Mouse (Mus musculus) stomach, postnatal 0 days (tissue): ENCODE measurements around the gene Podn. TPM values are rescaled to one million over a fixed set of nuclear protein-coding genes. Genes with fewer than 3 reads are reported as not detected.

Source experiments
- ATAC-seq: fragments of 200-750 bp; cut with Nextera tagmentation; 2 replicates; pipeline ENCODE4 v1.8.0; 2017; ENCODE audit not compliant: low FRiP score, low TSS enrichment
- DNase-seq: peaks from one replicate; pipeline ENCODE4 v3.0.0-alpha.2; 2016; ENCODE audit warnings: low spot score
- H3K27ac ChIP-seq: fragments of 300-500 bp; sonication (generic); replicated peaks from 2 replicates; pipeline ENCODE4 v1.5.1; 2014; ENCODE audit warnings: mild to moderate bottlenecking, control low read depth
- H3K27me3 ChIP-seq: fragments of 300-500 bp; sonication (generic); 2 replicates; pipeline ENCODE4 v1.6.1; 2014; ENCODE audit warnings: low read length; ENCODE audit not compliant: control insufficient read depth, insufficient read depth
- H3K36me3 ChIP-seq: fragments of 300-500 bp; sonication (generic); 2 replicates; pipeline ENCODE4 v1.6.1; 2014; ENCODE audit warnings: low read length, mixed read lengths; ENCODE audit not compliant: control insufficient read depth, insufficient read depth
- H3K4me1 ChIP-seq: fragments of 300-500 bp; sonication (generic); replicated peaks from 2 replicates; pipeline ENCODE4 v1.6.1; 2014; ENCODE audit warnings: antibody characterized with exemption; ENCODE audit not compliant: control insufficient read depth, insufficient read depth
- H3K4me2 ChIP-seq: fragments of 300-500 bp; sonication (generic); replicated peaks from 2 replicates; pipeline ENCODE4 v1.6.1; 2014; ENCODE audit warnings: low read depth, mild to moderate bottlenecking, control low read depth, moderate library complexity
- H3K4me3 ChIP-seq: fragments of 300-500 bp; sonication (generic); 2 replicates; pipeline ENCODE4 v1.5.1; 2014; ENCODE audit warnings: low read depth, low read length, control low read depth
- H3K9ac ChIP-seq: fragments of 300-500 bp; sonication (generic); 2 replicates; pipeline ENCODE4 v1.6.1; 2014; ENCODE audit warnings: mild to moderate bottlenecking, low read length, control low read depth, mixed read lengths
- H3K9me3 ChIP-seq: fragments of 300-500 bp; sonication (generic); 2 replicates; pipeline ENCODE4 v1.6.1; 2016; ENCODE audit warnings: low read length; ENCODE audit not compliant: control insufficient read depth
- CTCF ChIP-seq: IDR thresholded peaks from 2 replicates; pipeline ENCODE4 v1.5.1; 2016; ENCODE audit warnings: antibody characterized with exemption, low read depth, mild to moderate bottlenecking, moderate library complexity
- EP300 ChIP-seq: optimal IDR thresholded peaks from 2 replicates; pipeline ENCODE3; 2016; ENCODE audit warnings: antibody characterized with exemption
- WGBS: fragments of 180-500 bp; shearing (Covaris S2); extraction: QIAGEN DNeasy Blood & Tissue Kit; methylation state at CpG from one replicate; pipeline ENCODE4 v1.1.7; 2014; 5-methylcytosine and 5-hydroxymethylcytosine counted together
- polyA plus RNA-seq: library from polyadenylated mRNA; unstranded; fragments of >200 nt; fragmentation: Nextera tagmentation; extraction: Ambion mirVana; gene quantifications from 2 replicates; pipeline ENCODE4 v1.2.1, GENCODE M21; 2015

Podn gene
- polyA plus RNA-seq, 1 experiment from 2014 or later, result 2.0 TPM

DNA sequence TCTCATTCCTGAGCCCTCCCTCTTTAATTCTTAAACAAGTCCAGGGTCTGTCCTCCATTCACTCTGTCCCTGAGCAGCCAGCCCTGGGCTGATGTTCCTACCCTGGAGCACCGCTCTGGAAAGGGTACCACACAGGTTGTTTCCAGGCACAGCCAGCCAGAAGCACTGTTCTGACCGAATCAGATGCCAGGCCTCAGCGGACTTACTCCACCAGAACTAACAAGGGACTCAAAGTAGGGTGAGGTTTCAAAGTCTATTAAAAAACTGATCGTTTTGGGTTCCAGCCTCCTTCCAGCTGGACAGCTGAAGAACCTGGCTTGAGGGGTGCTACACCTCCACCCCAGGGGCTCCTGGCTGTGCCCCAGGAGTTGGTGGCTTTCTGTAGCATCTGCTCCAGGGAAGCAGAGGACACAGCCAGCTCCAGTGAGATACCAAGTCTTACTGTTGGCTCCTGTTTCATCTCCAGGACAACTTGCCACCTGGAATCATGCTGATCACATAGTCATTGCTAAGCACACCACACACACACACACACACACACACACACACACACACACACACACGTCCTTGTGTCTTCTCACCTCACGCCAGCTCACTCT lies 116.1 kb downstream of the Podn start:
- ATAC-seq (no peak), DNase-seq (no peak)
- Histone ChIP-seq H3K9me3 (no peaks in the 10 kb centered on the region), H3K27ac (no peak overlapping the region), H3K4me3 (no peak overlapping the region), H3K4me1 (no peaks in the 10 kb centered on the region; the same call in 1 of the 2 replicates), H3K27me3 (no peaks in the 10 kb centered on the region), H3K36me3 (no peaks in the 10 kb centered on the region), H3K9ac (no peak overlapping the region), H3K4me2 (no peak overlapping the region)
- no peak for TF ChIP-seq EP300
- no peak for TF ChIP-seq CTCF
- WGBS, result 80% methylated on average over 6 of the region's 6 CpGs

DNA sequence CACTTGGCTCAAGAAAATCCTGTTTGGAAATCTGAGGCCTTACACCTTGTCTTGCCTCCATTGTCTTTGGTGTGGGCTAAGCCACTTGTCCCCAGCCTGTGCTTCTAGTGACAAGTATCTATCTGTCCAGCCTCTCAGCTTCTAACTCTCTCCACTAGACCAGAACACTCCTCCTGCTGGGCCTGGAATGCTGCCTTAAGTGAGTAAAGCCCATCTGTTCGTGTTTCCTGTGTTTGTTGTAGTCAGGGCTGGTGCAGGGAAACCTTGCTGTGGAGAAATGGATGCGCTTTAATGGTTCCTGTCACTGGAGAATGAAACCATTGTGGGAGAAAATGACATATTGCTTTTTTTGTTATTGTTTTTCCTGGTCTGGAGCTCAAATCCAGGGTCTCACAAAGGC lies 116.7 kb downstream of the Podn start:
- 36% methylated on average over 2 of the region's 2 CpGs for WGBS
- Histone ChIP-seq H3K4me3 (no peak overlapping the region), H3K27me3 (no peaks in the 10 kb centered on the region), H3K4me2 (no peak overlapping the region), H3K9ac (no peak overlapping the region), H3K4me1 (no peaks in the 10 kb centered on the region), H3K27ac (no peak overlapping the region), H3K36me3 (no peaks in the 10 kb centered on the region), H3K9me3 (no peaks in the 10 kb centered on the region)
- no peak for TF ChIP-seq EP300
- no peak for TF ChIP-seq CTCF
- ATAC-seq (no peak), DNase-seq (no peak)

DNA sequence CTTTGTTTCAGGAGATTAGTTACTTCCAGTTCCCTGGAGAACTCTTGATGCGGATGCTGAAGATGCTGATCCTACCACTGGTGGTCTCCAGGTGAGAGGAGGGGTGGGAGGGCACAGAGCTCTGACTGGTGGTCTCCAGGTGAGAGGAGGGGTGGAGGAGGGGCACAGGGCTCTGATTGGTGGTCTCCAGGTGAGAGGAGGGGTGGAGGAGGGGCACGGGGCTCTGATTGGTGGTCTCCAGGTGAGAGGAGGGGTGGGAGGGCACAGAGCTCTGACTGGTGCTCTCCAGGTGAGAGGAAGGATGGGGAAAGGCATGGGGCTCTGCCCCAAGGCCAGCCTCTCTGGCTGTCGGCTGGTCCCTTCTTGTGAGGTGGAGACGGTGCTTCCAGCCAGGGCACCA lies 118.7 kb downstream of the Podn start:
- no peak overlapping the region for H3K4me3 ChIP-seq
- H3K9ac ChIP-seq, result no peak overlapping the region
- H3K4me2 ChIP-seq, result no peak overlapping the region
- WGBS, result 59% methylated on average over 4 of the region's 4 CpGs
- no peaks in the 10 kb centered on the region for H3K4me1 ChIP-seq
- TF ChIP-seq EP300 (no peak), CTCF (no peak)
- no peak overlapping the region for H3K27ac ChIP-seq
- DNase-seq (no peak), ATAC-seq (no peak)
- no peaks in the 10 kb centered on the region for H3K27me3 ChIP-seq
- H3K9me3 ChIP-seq, result no peaks in the 10 kb centered on the region
- no peaks in the 10 kb centered on the region for H3K36me3 ChIP-seq

DNA sequence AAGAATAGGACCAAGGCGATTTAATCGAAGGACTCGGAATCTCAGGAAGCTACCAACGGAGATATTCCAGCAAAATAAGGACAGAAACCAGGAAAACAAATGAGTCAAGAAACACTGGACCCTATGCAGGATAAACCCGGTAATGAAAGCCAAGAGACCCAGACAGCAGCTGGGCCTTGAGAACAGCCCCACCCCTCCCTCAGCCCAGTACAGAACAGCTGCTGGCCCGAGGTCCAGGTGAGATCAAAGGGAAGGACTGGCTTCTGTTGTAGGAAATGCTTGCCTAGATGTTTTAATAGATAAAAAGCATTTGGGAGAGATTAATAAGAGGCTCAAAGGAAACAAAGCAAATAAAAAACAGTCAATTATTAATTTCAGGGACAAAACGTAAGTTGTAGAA lies 121.2 kb downstream of the Podn start:
- H3K4me1 ChIP-seq, result no peaks in the 10 kb centered on the region
- no peak overlapping the region for H3K4me2 ChIP-seq
- H3K36me3 ChIP-seq, result no peaks in the 10 kb centered on the region
- no peaks in the 10 kb centered on the region for H3K9me3 ChIP-seq
- no peak overlapping the region for H3K27ac ChIP-seq
- no peak overlapping the region for H3K4me3 ChIP-seq
- TF ChIP-seq CTCF, result no peak
- TF ChIP-seq EP300, result no peak
- H3K27me3 ChIP-seq, result no peaks in the 10 kb centered on the region
- H3K9ac ChIP-seq, result no peak overlapping the region
- 56% methylated on average over 7 of the region's 7 CpGs for WGBS
- DNase-seq (no peak), ATAC-seq (no peak)

DNA sequence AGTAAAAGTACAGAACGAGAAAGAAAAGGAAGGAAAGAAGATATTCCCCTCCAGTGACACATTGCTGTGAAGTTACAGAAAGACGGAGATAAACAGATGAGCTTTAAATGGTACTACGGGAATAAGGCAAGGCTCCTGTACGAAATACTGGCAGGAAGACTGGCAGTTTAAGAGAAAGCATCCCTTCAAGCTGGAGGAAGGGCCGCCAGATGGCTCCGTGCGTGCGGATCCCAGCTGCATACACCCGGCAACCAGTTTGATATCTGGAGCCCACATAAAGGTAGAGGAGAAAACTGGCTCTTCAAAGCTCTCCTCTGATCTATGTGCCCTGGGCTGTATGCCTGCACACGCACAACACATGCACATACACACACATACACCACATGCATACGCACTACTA lies 121.7 kb downstream of the Podn start:
- Histone ChIP-seq H3K4me2 (no peak overlapping the region), H3K27me3 (no peaks in the 10 kb centered on the region), H3K27ac (no peak overlapping the region), H3K36me3 (no peaks in the 10 kb centered on the region), H3K9ac (no peak overlapping the region), H3K4me3 (no peak overlapping the region), H3K4me1 (no peaks in the 10 kb centered on the region), H3K9me3 (no peaks in the 10 kb centered on the region)
- DNase-seq (no peak), ATAC-seq (no peak)
- 66% methylated on average over 11 of the region's 11 CpGs for WGBS
- TF ChIP-seq EP300 (no peak), CTCF (no peak)

DNA sequence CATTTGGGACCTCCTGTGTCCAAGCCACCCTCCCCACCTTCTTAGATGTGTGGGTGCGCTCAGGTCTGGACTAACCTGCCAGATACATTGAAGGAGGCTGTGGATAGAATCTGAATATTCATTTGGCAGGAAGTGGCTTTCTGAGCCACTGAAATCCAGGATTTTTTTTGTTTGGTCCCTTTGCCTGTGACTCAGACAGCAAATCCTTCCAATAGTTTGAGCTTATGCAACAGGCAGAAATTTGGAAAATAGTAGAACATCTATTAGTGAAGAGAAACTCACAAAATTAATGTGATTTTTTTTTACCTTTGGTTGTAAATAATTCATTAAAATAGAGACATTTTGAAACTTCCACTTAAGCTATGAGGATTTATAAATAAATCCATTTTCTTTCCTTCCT lies 125.1 kb downstream of the Podn start:
- H3K4me2 ChIP-seq, result no peak overlapping the region
- H3K4me1 ChIP-seq, result no peaks in the 10 kb centered on the region
- H3K27me3 ChIP-seq, result no peaks in the 10 kb centered on the region
- H3K27ac ChIP-seq, result no peak overlapping the region
- WGBS, result 94% methylated on average over 1 of the region's 1 CpGs
- no peak for DNase-seq
- H3K36me3 ChIP-seq, result no peaks in the 10 kb centered on the region
- no peak for ATAC-seq
- TF ChIP-seq CTCF, result no peak
- no peak for TF ChIP-seq EP300
- no peak overlapping the region for H3K4me3 ChIP-seq
- H3K9me3 ChIP-seq, result no peaks in the 10 kb centered on the region
- no peak overlapping the region for H3K9ac ChIP-seq
